Mouse (Mus musculus): ENCODE results near the gene Ifi214. TPM values are rescaled to one million over a fixed set of nuclear protein-coding genes. Genes with fewer than 3 reads are reported as not detected.
"Not testable (repeated sequence)": the region's sequence is repeated elsewhere in the genome, so short reads cannot be mapped to it uniquely, and the experiment has no call there.

Gene Ifi214
- total RNA-seq (2021) = not detected

DNA sequence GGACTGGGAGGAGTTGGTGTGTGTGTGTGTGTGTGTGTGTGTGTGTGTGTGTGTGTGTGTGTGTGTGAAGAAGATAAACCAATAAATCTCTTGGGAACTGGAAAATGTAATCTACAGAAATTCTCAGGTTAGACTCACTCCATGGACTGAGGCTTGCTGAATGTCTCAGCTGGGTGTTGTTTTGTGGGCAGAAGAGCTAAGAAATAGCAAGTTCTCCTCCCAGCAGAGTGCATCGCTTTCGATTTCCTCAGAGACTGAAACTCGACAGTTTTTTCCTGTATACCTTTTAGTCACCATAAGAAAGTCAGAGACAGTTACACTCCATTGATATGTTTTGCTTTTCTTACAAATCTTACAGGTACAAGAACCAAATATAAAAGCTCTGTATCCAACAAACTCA lies at the start of gene Ifi214:
Gene Ifi214, minus strand, starts transcription at position 167 of the 400 bp plus-strand sequence.
- DNase-seq (ENCODE audit: extremely low spot score in 1 of 2, low spot score in 2 of 2); intact Hi-C loops (cut with DNase I): not testable (repeated sequence)

DNA sequence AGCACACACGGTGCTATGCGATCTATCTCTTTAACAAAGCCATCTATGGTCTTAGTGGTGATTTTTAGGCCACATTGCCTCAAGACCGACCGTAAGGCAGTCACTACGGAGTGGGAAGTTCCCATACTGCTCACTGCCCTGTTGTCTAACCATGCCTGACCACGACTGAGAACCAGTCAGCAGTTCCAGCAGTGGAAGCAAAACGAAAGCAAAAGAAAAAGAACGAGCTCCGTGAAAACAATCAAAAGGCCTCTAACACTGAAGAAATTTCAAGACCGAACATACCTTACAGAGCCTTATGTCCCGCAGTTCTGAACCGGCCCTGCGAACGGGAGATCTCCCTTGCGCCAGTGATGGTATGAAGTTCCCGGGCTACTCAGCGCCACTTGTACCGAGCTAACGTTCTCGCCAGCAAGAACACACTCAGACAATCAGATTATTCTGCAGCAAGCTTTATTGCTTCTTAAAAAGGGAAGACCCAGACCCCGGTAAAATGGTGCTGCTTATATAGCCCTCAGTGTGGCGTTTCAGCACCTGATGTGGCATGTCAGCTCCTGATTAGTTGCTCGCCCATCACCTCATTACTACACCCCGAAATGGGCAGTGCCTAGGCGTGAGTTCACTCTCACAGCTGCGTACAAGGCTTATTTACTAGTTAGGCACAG lies 44.3 kb upstream of the Ifi214 start:
- intact Hi-C loops (cut with DNase I) = no loop called here
- DNase-seq (ENCODE audit: extremely low spot score in 1 of 2, low spot score in 2 of 2) = no peak

DNA sequence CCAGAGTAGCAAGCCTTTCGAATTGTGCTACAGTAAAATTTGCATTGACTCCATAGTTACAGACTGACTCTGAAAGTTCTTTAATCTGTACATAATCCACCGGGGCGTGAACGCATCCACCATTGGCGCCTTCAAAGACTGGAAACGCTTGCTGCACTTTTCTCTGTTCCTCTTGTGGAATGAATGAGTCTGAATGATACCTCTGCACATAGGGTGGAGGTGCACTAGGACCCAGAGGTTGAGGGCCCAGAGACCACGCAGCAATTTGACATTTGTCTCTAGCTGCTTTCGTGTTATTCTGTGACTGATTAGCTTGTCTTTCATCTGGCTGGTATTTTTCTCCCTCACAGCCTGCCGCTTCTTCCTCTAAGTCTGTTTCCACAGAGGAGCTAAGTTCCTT lies 43.3 kb upstream of the Ifi214 start:
- no peak for DNase-seq (ENCODE audit: extremely low spot score in 1 of 2, low spot score in 2 of 2)
- intact Hi-C loops (cut with DNase I) = no loop called here

DNA sequence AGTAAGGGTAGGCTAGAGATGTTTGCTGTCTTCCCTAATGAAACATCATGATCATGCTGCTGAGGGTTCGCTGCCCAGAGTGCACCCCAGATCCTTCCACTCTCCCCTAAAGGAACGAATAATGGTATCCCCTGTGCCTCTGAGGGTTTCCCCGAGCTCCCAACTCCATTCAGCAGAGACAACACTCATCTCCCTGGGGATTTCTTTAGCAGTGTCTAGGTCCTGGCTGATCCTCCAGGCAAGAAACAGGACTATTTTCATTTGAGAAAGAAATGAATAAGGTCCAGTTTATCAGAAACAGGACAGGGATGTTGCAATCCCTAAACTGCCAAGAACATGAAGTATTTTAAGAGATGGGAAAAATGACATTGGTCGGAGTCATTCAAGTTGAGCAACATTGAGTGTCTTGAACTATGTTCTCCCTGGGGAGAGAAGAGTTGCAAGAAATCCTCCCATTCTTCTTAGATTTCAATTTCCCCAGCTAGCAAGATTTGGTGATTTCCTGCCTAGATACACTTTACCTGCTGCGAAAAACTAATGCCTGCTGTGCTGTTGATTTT lies 14.8 kb upstream of the Ifi214 start:
- DNase-seq (ENCODE audit: extremely low spot score in 1 of 2, low spot score in 2 of 2); intact Hi-C loops (cut with DNase I): not testable (repeated sequence)

DNA sequence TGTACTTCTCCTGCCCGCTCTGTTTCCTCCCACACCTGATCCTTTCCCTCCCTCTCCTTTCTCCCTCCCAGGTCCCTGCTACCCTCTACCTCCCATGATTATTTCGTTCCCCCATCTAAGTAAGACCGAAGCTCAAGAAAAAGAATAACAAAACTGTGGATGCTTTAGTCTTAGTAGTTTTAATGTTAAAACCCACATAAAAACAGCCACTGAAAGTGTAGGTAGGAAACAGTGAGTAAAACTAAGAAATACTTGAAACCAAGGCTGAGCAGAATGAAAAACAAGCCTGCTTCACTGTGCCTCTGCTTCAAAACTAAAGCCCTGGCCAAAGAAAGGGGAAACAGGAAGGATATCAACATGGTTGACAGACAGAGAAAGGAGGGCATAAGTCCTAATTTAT lies 13.0 kb upstream of the Ifi214 start:
- intact Hi-C loops (cut with DNase I); DNase-seq (ENCODE audit: extremely low spot score in 1 of 2, low spot score in 2 of 2): not testable (repeated sequence)

DNA sequence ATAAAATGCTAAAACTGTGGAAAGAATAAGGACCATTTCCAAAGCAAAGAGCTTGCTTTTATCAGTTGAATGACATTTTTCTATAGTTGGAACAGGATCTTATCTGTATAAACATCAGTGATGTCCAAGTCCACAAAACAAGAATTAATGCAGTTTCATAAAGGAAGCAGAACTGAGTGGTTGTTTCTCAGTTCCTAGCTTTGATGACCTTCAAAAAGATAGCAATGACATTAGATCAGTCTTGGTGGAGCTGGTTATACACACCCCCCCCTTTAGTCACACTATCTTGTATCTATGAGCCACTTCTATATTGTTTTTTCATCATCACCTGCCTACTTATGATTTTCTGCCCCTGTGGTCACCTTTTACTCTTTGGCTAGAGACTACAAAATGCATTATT lies 14.3 kb downstream of the Ifi214 start:
- intact Hi-C loops (cut with DNase I) = no loop called here
- DNase-seq (ENCODE audit: extremely low spot score in 1 of 2, low spot score in 2 of 2) = no peak

DNA sequence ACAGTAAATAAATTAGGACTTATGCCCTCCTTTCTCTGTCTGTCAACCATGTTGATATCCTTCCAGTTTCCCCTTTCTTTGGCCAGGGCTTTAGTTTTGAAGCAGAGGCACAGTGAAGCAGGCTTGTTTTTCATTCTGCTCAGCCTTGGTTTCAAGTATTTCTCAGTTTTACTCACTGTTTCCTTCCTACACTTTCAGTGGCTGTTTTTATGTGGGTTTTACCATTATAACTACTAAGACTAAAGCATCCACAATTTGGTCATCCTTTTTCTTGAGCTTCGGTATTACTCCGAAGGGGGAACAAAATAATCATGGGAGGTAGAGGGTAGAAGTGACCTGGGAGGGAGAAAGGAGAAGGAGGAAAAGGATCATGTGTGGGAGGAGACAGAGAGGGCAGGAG lies 25.2 kb downstream of the Ifi214 start:
- intact Hi-C loops (cut with DNase I); DNase-seq (ENCODE audit: extremely low spot score in 1 of 2, low spot score in 2 of 2): not testable (repeated sequence)

DNA sequence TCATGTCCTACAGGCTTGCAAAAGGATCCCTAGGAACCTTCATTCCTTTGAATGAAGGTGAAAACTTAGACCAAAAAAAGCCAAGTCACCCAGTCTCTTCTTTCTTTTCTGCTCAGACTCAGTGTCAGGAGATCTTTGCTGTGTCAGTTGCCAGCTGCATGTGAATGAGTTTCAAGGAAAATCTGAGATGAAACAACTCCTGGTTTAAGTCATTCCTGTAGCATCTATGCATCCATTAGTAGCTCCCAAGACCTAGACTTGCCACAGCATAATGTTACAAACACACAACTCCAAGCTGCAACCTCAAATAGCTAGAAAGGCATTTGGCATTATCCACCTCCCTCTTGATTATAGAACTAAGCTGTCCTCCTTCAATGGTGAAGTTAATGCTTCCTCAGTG lies 44.3 kb downstream of the Ifi214 start:
- DNase-seq (ENCODE audit: extremely low spot score in 1 of 2, low spot score in 2 of 2); intact Hi-C loops (cut with DNase I): not testable (repeated sequence)

DNA sequence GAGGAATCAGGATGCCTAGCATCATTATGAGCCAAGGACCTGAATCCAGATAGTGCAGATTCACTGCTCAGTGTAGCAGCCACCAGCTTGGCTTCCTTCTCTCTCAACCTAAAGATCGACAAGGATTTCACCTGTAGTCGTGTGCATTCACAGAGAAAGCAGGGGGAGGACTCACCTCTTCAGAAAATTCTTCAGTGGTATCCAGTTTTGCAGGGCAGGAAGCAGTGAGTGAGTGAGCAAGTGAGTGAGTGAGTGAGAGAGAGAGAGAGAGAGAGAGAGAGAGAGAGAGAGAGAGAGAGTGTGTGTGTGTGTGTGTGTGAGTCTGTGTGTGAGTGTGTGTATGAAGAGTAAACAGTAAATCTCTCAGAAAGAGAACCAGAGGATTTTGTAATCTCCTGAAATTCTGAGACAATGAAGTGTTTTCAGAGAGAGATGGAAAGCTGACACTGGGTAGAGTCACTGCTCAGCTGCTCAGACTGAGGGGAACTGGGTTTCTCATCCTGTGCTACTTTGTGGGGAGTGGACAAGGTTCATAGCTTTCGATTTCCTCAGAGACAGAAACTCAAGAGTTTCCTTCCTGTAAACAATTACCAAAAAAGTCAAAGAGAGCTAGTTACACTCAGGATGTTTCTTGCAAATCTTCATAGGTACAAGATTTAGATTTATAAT lies 44.8 kb downstream of the Ifi214 start, which contains the start of gene Ifi206:
Gene Ifi206, minus strand, starts transcription at position 230 of the 669 bp plus-strand sequence.
- DNase-seq (ENCODE audit: extremely low spot score in 1 of 2, low spot score in 2 of 2); intact Hi-C loops (cut with DNase I): not testable (repeated sequence)

DNA sequence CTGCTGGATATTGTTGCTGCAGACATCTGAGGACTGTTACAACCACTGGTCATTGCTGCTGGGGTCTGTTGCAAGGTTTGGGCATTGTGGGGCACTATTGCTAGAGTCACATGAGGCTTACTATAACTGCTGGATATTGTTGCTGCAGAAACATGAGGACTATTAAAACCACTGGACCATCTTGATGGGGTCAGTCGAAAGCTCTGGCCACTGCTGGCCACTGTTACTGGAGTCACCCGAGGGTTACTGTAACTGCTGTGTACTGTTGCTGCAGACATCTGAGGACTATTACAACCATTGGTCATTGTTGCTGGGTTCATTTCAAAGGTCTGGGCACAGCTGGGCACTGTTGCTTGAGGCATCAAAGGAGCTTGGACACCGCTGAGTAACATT lies 54.6 kb downstream of the Ifi214 start:
- intact Hi-C loops (cut with DNase I) = not testable (repeated sequence)

DNA sequence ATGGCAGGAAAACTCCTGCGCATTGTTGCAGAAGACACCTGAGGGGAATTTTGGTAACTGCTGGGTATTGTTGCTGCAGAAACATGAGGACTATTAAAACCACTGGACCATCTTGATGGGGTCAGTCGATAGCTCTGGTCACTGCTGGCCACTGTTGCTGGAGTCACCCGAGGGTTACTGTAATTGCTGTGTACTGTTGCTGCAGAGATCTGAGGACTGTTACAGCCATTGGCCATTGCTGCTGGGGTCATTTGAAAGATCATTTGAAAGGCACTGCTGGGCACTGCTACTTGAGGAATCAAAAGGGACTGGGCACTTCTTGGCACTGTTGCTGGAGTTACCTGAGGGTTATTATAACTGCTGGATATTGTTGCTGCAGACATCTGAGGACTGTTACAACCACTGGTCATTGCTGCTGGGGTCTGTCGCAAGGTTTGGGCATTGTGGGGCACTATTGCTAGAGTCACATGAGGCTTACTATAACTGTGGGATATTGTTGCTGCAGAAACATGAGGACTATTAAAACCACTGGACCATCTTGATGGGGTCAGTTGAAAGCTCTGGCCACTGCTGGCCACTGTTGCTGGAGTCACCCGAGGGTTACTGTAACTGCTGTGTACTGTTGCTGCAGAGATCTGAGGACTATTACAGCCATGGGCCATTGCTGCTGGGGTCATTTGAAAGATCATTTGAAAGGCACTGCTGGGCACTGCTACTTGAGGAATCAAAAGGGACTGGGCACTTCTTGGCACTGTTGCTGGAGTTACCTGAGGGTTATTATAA lies 55.2 kb downstream of the Ifi214 start:
- intact Hi-C loops (cut with DNase I) = not testable (repeated sequence)

More for the DNA sequence above, 54.6 kb downstream of the Ifi214 start:
- not testable (repeated sequence) for DNase-seq (ENCODE audit: extremely low spot score in 1 of 2, low spot score in 2 of 2)

More for the DNA sequence above, 55.2 kb downstream of the Ifi214 start:
- DNase-seq (ENCODE audit: extremely low spot score in 1 of 2, low spot score in 2 of 2) = not testable (repeated sequence)

Small RNA genes within 50 kb of the gene (microRNA-seq; reads per million reads assigned to microRNA genes)
- not detected for gene Gm44481

Other genes starting within 250 kb of the Ifi214 start
- 100 to 1,000 TPM; 111 to 129 TPM for gene Ackr1, start 202.2 kb downstream of the Ifi214 start, total RNA-seq (2021)
- 1 to 10 TPM; 3.7 to 4.9 TPM for gene Aim2, start 185.1 kb downstream of the Ifi214 start, total RNA-seq (2021)
- 100 to 1,000 TPM; 503 to 552 TPM for gene Cadm3, start 168.3 kb downstream of the Ifi214 start, total RNA-seq (2021)
- gene Ifi206, start 44.9 kb downstream of the Ifi214 start, total RNA-seq (2021) = not detected
- gene Ifi213, start 63.3 kb upstream of the Ifi214 start, total RNA-seq (2021) = not detected
- not detected for gene Ifi209, start 95.0 kb upstream of the Ifi214 start, total RNA-seq (2021)
- gene Ifi208, start 137.7 kb upstream of the Ifi214 start, total RNA-seq (2021) = not detected
- gene Ifi207, start 205.8 kb upstream of the Ifi214 start, total RNA-seq (2021) = under 1 TPM; 0.26 to 0.34 TPM
- gene Ifi204, start 231.0 kb upstream of the Ifi214 start, total RNA-seq (2021) = under 1 TPM in 1 of 2 experiments, not detected in 1; 0.16 TPM

Measured in left cerebral cortex, postnatal 10 days (tissue).